Mouse (Mus musculus): ENCODE data around the gene Pdcd2l. TPM values are rescaled to one million over a fixed set of nuclear protein-coding genes. Genes with fewer than 3 reads are reported as not detected.

The Pdcd2l gene
- polyA plus RNA-seq, 1 experiment: 20.2 TPM

GRCm38 (mm10) chr7:34159167-34159566, 37.3 kb downstream of the Pdcd2l start:
- Histone ChIP-seq H3K4me3 (ENCODE audit: extremely low read depth, insufficient read depth, insufficient read length) (no peak overlapping the region), H3K4me1 (ENCODE audit: control insufficient read depth, insufficient read depth, insufficient read length) (no peaks in the 10 kb centered on the region), H3K27ac (ENCODE audit: insufficient read depth, low read length) (no peak overlapping the region), H3K36me3 (ENCODE audit: control insufficient read depth, insufficient read depth, low read length) (peaks cover 66% of the 10 kb centered on the region), H3K27me3 (ENCODE audit: control insufficient read depth, insufficient read depth, low read length) (no peaks in the 10 kb centered on the region)
- WGBS: 93% methylated on average over 3 of the region's 3 CpGs
- TF ChIP-seq CTCF (IDR thresholded peaks at IDR 0.05; ENCODE audit: extremely low read depth, insufficient read depth, insufficient read length, insufficient replicate concordance) (no peak), POLR2A (IDR thresholded peaks at IDR 0.05; ENCODE audit: low read depth, low read length) (no peak)
- no peak for DNase-seq (ENCODE audit: low read depth in 1 of 2, low spot score in 2 of 2)

GRCm38 (mm10) chr7:34157994-34158393, 38.5 kb downstream of the Pdcd2l start:
- H3K36me3 ChIP-seq (ENCODE audit: control insufficient read depth, insufficient read depth, low read length): peaks cover 66% of the 10 kb centered on the region
- WGBS: 97% methylated on average over 3 of the region's 3 CpGs

GRCm38 (mm10) chr7:34147193-34147592, 49.3 kb downstream of the Pdcd2l start:
- no peak for TF ChIP-seq CTCF (IDR thresholded peaks at IDR 0.05; ENCODE audit: extremely low read depth, insufficient read depth, insufficient read length, insufficient replicate concordance)
- TF ChIP-seq POLR2A (IDR thresholded peaks at IDR 0.05; ENCODE audit: low read depth, low read length): no peak
- no peaks in the 10 kb centered on the region for H3K27me3 ChIP-seq (ENCODE audit: control insufficient read depth, insufficient read depth, low read length)
- peaks cover 74% of the 10 kb centered on the region for H3K36me3 ChIP-seq (ENCODE audit: control insufficient read depth, insufficient read depth, low read length)
- H3K4me3 ChIP-seq (ENCODE audit: extremely low read depth, insufficient read depth, insufficient read length): no peak overlapping the region
- H3K27ac ChIP-seq (ENCODE audit: insufficient read depth, low read length): no peak overlapping the region
- no peak for DNase-seq (ENCODE audit: low read depth in 1 of 2, low spot score in 2 of 2)
- no peaks in the 10 kb centered on the region for H3K4me1 ChIP-seq (ENCODE audit: control insufficient read depth, insufficient read depth, insufficient read length)
- 81% methylated on average over 4 of the region's 4 CpGs for WGBS

More at GRCm38 (mm10) chr7:34157994-34158393, 38.5 kb downstream of the Pdcd2l start:
- DNase-seq (ENCODE audit: low read depth in 1 of 2, low spot score in 2 of 2): no peak
- H3K4me3 ChIP-seq (ENCODE audit: extremely low read depth, insufficient read depth, insufficient read length): no peak overlapping the region
- no peak overlapping the region for H3K27ac ChIP-seq (ENCODE audit: insufficient read depth, low read length)
- no peak for TF ChIP-seq CTCF (IDR thresholded peaks at IDR 0.05; ENCODE audit: extremely low read depth, insufficient read depth, insufficient read length, insufficient replicate concordance)
- no peak for TF ChIP-seq POLR2A (IDR thresholded peaks at IDR 0.05; ENCODE audit: low read depth, low read length)
- H3K27me3 ChIP-seq (ENCODE audit: control insufficient read depth, insufficient read depth, low read length): no peaks in the 10 kb centered on the region
- no peaks in the 10 kb centered on the region for H3K4me1 ChIP-seq (ENCODE audit: control insufficient read depth, insufficient read depth, insufficient read length)

- 96% methylated on average over 13 of the region's 13 CpGs for WGBS
- peaks cover 50% of the 10 kb centered on the region for H3K36me3 ChIP-seq (ENCODE audit: control insufficient read depth, insufficient read depth, low read length)
- H3K4me3 ChIP-seq (ENCODE audit: extremely low read depth, insufficient read depth, insufficient read length): no peak overlapping the region
- no peak overlapping the region for H3K27ac ChIP-seq (ENCODE audit: insufficient read depth, low read length)
- H3K4me1 ChIP-seq (ENCODE audit: control insufficient read depth, insufficient read depth, insufficient read length): no peaks in the 10 kb centered on the region
- no peak for TF ChIP-seq POLR2A (IDR thresholded peaks at IDR 0.05; ENCODE audit: low read depth, low read length)
- TF ChIP-seq CTCF (IDR thresholded peaks at IDR 0.05; ENCODE audit: extremely low read depth, insufficient read depth, insufficient read length, insufficient replicate concordance): no peak
- DNase-seq (ENCODE audit: low read depth in 1 of 2, low spot score in 2 of 2): no peak
- H3K27me3 ChIP-seq (ENCODE audit: control insufficient read depth, insufficient read depth, low read length): no peaks in the 10 kb centered on the region
These were observed 55.3 kb downstream of the Pdcd2l start for GRCm38 (mm10) chr7:34141123-34141522.

- TF ChIP-seq CTCF (IDR thresholded peaks at IDR 0.05; ENCODE audit: extremely low read depth, insufficient read depth, insufficient read length, insufficient replicate concordance): no peak
- H3K4me1 ChIP-seq (ENCODE audit: control insufficient read depth, insufficient read depth, insufficient read length): no peaks in the 10 kb centered on the region
- WGBS: 81% methylated on average over 6 of the region's 6 CpGs
- no peaks in the 10 kb centered on the region for H3K27me3 ChIP-seq (ENCODE audit: control insufficient read depth, insufficient read depth, low read length)
- no peak for DNase-seq (ENCODE audit: low read depth in 1 of 2, low spot score in 2 of 2)
- H3K4me3 ChIP-seq (ENCODE audit: extremely low read depth, insufficient read depth, insufficient read length): no peak overlapping the region
- no peak overlapping the region for H3K27ac ChIP-seq (ENCODE audit: insufficient read depth, low read length)
- H3K36me3 ChIP-seq (ENCODE audit: control insufficient read depth, insufficient read depth, low read length): peaks cover 38% of the 10 kb centered on the region
These were observed 57.0 kb downstream of the Pdcd2l start for GRCm38 (mm10) chr7:34139493-34139892.

Other genes starting within 250 kb of the Pdcd2l start
- not detected in 2 replicates for gene Scgb2b27, start 182.7 kb downstream of the Pdcd2l start, polyA plus RNA-seq (2012; rRNA removed)
- gene Scgb1b27, start 175.2 kb downstream of the Pdcd2l start, polyA plus RNA-seq (2012; rRNA removed): not detected in 2 replicates
- gene Scgb1b30, start 101.2 kb downstream of the Pdcd2l start, polyA plus RNA-seq (2012; rRNA removed): not detected in 2 replicates
- gene Wtip, start 63.4 kb downstream of the Pdcd2l start, polyA plus RNA-seq (2012; rRNA removed): 7.1 and 10.0 TPM in 2 replicates
- 24.7 and 29.6 TPM in 2 replicates for gene Uba2, start 27.1 kb downstream of the Pdcd2l start, polyA plus RNA-seq (2012; rRNA removed)
- 116 and 161 TPM in 2 replicates for gene Gpi1, start 33.7 kb upstream of the Pdcd2l start, polyA plus RNA-seq (2012; rRNA removed)
- not detected in 2 replicates for gene Gm6096, start 54.4 kb upstream of the Pdcd2l start, polyA plus RNA-seq (2012; rRNA removed)
- gene 4931406P16Rik, start 116.9 kb upstream of the Pdcd2l start, polyA plus RNA-seq (2012; rRNA removed): 22.9 and 23.6 TPM in 2 replicates
- 33.6 and 37.1 TPM in 2 replicates for gene Lsm14a, start 196.7 kb upstream of the Pdcd2l start, polyA plus RNA-seq (2012; rRNA removed)

All from spleen, adult 2 months (tissue).